Mouse (Mus musculus) retina, postnatal 1 day (tissue): ENCODE measurements around the gene Mitd1.

Experiments
- DNase-seq: peaks from one replicate; pipeline ENCODE4 v3.0.0-alpha.2; 2012

The Mitd1 gene

GRCm38 (mm10) chr1:37890025-37890652, at the start of gene Mitd1, which contains the start of gene Mrpl30:
TSS of gene Mitd1 (minus strand) at chr1:37890411.
TSS of gene Mrpl30 (plus strand) at chr1:37890477.
- peak; percentile 96 for DNase-seq

GRCm38 (mm10) chr1:37931806-37932205, 41.6 kb upstream of the Mitd1 start:
- peak; percentile 9 for DNase-seq

- no peak for DNase-seq
Observed at GRCm38 (mm10) chr1:37925971-37926370, 35.8 kb upstream of the Mitd1 start.

DNA sequence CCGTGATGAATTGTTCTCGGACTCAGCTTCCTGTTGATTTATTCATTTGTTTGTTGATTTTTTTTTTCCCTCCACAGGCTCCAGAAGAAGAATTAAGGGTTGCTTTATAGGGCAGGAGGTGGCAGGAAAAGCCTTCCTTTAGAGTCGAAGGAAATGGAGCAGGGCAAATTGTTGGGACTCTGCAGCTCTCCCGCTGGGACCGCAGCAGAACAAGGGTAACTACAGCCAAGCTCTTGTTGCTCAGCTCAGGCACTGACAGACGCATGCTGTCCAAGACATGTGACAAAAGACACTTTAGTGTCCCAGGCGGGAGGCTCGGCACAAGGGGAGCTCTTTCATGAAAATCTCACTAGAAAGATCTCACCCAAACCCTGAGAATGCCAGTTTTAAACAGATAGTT, 32.3 kb upstream of the Mitd1 start:
- peak; percentile 5 for DNase-seq

DNA sequence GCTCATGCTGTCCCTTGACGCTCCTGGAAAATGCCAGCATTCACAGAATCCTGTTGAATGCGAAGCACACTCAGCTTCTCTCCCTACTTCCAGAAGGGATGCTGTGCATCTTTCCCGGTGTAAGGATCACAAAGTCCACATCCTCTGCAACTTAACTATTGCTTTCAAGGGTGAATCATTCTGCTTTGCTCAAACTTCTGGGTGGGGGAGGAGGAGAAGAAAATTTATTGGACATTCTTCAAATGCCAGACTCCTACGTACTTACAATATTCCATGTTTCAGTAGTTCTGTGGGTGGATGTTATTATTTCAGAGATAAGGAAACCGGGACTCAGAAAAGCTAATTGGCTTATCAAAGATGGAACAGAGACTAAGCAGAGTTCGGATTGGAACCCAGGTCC, 27.9 kb upstream of the Mitd1 start:
- DNase-seq = no peak

DNA sequence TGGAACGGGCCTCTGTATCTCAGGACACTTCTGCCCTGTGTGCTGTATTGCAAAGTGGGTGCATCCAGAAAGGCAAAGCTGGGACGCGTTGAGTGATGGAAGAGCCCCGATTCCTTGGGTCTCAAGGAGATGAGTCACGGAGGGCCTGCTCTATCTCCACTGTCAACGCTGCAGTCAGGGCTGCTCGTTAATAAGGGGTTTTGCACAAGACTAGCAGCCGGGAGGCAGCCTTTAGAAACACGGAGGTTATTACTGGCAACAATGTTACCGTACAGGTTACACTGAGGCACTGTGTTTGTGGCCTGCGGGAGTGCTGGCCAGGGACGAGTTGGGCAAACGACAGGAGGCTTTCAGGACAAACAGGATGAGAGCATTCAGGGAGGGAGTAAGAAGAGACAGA, 27.5 kb upstream of the Mitd1 start:
- DNase-seq = no peak

DNA sequence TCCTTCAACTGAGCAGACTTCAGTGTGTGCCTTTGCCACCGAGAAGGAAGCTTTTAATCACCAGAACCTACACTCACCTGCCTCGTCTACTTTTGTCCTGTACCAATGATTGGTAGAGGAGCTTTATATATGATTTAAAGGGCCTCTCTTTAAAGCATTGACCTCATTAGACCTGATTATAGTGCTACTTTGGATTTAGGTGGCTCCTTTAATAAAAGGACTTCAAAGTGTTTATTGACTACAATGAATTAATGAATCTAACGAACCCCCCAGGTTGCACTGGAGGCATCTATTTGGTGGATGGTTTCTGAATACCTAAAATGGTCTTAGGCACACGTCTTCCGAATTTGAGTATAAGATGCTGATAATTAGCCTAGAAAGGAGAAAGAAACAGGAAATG, 26.2 kb upstream of the Mitd1 start, which contains the start of gene Lyg2:
TSS of gene Lyg2 (minus strand) at position 101 of the 400 bp plus-strand sequence.
- DNase-seq = no peak

DNA sequence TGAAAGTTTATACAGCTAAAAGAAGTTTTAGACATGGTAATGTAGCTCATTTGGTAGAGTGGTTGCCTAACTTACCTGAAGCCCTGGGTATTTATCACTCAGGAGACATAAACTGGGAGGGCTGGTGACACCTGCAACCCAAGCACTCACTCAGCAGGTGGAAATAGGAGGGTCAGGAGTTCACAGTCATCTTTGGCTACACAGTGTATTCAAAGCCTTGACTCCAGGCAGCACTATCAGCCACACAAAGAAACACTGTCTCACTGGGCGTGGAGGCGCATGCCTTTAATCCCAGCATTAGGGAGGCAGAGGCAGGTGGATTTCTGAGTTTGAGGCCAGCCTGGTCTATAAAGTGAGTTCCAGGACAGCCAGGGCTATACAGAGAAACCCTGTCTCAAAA, 22.5 kb upstream of the Mitd1 start:
- DNase-seq = no peak

GRCm38 (mm10) chr1:37903178-37903577, 13.0 kb upstream of the Mitd1 start:
- DNase-seq = peak; percentile 55

DNA sequence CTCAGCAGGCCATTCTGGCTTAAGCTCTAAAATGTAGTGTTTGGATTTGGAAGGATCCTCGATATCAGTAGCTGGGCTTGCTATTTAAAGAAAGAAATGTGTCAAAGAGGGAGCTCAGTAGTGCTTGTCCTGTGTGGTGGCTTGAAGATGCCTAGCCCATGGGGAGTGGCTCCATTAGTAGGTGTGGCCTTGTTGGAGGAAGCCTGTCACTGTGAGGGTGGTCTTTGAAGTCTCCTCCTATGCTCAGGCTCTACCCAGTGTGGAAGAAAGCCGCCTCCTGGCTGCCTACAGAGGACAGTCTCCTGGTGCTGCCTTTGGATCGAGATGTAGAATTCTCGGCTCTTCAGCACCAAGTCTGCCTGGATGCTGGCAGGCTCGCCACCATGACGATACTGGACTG, 10.1 kb upstream of the Mitd1 start:
- DNase-seq = no peak

DNA sequence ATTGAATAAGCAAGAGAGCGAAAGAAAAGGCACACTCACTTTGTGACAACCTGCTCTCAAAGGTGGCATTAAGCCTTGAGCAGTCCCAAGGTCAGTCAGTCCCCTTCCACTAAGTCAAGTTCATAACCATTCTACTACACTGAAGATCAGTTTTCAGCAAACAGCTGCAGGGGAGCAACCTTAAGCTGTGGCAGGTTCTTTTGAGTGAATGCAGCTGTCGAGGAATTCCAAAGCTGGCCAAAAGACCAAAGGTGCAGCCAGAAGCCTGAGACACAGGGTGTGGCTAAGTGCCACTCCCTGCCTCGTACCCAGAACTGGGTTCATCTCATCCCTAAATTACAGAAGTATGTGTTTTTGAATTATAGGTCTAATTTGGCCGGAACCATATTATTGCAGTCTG, 9.6 kb upstream of the Mitd1 start:
- DNase-seq = no peak

DNA sequence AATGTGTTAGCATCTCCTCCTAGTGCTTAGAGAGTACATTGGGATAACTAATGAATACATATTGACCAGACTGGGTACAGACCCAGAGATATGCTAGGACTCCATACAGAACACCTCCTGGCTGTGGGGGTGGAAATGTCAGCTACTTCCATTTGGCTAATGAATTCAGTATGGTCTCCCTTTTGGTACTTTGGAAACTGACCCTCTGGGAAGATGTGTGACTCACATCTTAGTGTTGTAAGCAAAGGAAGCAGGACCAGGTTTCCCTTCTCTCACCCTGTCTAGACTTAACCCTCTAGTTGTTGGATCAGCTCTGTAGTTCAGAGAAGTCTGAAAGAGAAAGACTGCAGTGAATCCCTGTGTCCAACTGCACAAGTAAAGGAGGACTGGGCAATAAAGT, 4.4 kb upstream of the Mitd1 start:
- no peak for DNase-seq

DNA sequence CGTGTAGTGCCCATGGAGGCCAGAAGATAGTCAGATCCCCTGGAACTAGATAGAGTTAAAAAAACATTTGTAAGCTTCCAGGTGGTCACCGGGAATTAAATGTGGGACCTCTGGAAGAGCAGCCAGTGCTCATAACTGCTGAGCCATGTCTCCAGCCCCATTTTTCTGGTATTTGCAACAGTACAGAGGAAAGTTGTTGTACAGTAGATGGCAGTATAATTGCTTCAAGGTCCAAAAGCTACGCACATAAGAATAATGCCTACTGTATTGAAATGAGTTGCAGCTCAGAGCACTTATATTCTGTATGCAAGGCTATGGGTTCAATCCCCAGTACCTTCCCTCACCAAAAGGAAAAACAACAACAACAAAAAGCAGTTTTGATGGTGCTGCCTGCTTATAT, 1.2 kb upstream of the Mitd1 start:
- DNase-seq = peak; percentile 30

- DNase-seq = no peak
Observed at GRCm38 (mm10) chr1:37889206-37889605, 1.0 kb downstream of the Mitd1 start.

- peak; percentile 36 for DNase-seq
Observed at GRCm38 (mm10) chr1:37884451-37884850, 5.8 kb downstream of the Mitd1 start.

DNA sequence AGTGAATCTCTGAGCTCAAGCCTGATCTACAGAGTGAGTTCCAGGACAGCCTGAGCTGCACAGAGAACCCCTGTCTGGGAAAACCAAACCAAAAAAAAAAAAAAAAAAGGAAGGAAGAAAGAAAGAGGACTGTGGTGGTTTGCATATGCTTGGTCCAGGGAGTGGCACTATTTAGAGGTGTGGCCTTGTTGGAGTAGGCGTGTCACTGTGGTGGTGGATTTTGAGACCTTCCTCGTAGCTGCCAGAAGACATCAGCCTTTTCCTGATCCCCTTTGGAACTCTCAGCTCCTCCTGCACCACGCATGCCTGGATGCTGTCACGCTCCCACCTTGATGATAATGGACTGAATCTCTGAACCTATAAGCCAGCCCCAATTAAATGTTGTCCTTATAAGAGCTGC, 6.8 kb downstream of the Mitd1 start:
- no peak for DNase-seq

DNA sequence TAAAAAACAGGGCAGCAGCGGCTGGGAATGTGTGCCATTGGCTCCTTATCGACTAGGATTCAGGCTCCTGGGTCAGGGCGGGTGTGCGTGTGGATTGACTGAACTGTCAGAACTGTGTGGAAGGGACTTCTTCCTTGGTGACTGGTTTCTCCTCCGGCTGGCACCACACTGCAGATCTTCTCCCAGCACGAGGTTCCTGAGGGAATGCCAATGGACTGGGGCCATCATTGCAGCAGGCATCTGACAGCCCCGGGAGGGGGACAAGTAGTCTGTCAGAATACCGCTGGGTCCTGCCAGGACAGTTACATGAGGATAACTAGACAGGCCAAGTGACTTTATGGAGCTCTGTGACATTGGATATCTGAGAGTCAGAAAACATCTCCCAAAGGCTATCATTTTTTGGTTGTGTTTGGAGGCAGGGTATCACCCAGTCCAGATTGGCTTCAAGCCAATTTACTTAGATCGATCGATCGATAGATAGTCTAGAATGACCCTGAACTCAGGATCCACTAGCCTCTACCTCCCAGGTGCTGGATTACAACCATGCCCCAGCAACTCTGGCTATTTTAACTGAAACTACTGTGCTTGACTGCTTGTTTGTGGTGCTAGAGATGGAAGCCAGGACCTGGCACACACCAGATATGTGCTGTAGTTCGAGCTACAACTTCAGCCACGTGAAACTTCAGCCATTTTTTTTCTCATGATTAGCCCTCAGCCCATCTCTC, 12.3 kb downstream of the Mitd1 start:
- DNase-seq = no peak

GRCm38 (mm10) chr1:37873157-37873556, 17.1 kb downstream of the Mitd1 start:
- no peak for DNase-seq

- DNase-seq = peak; percentile 80
Observed at GRCm38 (mm10) chr1:37872131-37873067, 17.8 kb downstream of the Mitd1 start.

DNA sequence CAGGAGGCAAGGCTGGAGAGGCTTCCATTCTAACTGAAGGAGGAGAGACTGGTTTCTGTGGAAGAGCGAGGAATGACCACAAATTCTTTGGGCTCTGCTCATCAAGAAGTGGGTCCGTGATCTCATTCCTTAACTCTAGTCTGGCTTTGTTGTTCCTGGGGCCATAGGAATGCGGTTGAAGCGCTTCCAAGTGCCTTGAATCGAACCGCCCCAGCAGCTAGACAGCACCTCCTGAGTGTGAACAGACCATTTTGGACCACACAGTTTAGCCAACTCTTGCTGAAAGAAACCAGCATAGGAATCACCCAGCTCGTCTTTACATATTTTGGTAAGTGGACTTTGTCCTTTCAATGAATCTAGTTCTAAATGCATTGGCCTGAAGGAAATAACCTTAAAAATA, 18.5 kb downstream of the Mitd1 start, which contains the start of gene Lipt1:
TSS of gene Lipt1 (plus strand) at position 35 of the 400 bp plus-strand sequence.
- DNase-seq = no peak

- no peak for DNase-seq
Observed at GRCm38 (mm10) chr1:37869362-37869761, 20.8 kb downstream of the Mitd1 start.

DNA sequence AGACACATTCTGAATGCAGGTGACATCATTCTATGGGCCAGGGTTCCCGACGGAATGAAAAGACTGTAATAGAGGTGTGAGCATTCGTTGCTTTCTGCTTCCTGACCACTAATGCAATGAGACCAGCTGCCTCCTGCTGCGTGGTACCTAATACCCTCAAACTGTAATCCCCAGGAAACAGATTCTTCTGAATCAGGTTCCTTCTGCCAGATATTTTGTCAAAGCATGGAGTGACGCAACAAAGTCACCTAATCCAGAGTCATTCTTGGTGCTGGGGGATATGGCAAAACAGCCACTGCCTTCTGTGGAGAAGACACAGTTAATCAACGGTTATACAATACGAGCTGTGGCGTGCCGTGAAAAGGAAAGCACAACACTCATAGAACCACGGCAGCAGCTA, 21.6 kb downstream of the Mitd1 start:
- DNase-seq = peak; percentile 5

- DNase-seq = no peak
Observed at GRCm38 (mm10) chr1:37867684-37868322, 22.4 kb downstream of the Mitd1 start.
